Mouse (Mus musculus): ENCODE results near the gene Itga9. TPM values are rescaled to one million over a fixed set of nuclear protein-coding genes. Genes with fewer than 3 reads are reported as not detected.

Gene Itga9
- polyA plus RNA-seq, 1 experiment = 15.0 TPM

- 22% methylated on average over 16 of the region's 16 CpGs for WGBS
- TF ChIP-seq CTCF (conservative IDR thresholded peaks at IDR 0.05; ENCODE audit: insufficient read depth, insufficient read length, low read depth, low read length) (no peak), POLR2A (IDR thresholded peaks at IDR 0.05; ENCODE audit: low read depth, low read length) (no peak)
- Histone ChIP-seq H3K36me3 (ENCODE audit: control insufficient read depth, insufficient read depth, low read length) (no peaks in the 10 kb centered on the region), H3K27ac (ENCODE audit: insufficient read depth, low read depth, low read length) (no peak overlapping the region), H3K4me1 (ENCODE audit: control insufficient read depth, insufficient read depth, low read length) (peaks cover 11% of the 10 kb centered on the region; the same call in 1 of the 2 replicates), H3K4me3 (ENCODE audit: insufficient read depth, low read depth, low read length) (no peak overlapping the region), H3K27me3 (replicated peaks; ENCODE audit: control insufficient read depth, insufficient read depth, low read length) (no peaks in the 10 kb centered on the region)
- no peak for DNase-seq
Observed at GRCm38 (mm10) chr9:118924554-118925085, 318.1 kb downstream of the Itga9 start.

GRCm38 (mm10) chr9:118925286-118926110, 319.0 kb downstream of the Itga9 start:
- H3K27me3 ChIP-seq (replicated peaks; ENCODE audit: control insufficient read depth, insufficient read depth, low read length) = no peaks in the 10 kb centered on the region
- peaks cover 14% of the 10 kb centered on the region for H3K4me1 ChIP-seq (ENCODE audit: control insufficient read depth, insufficient read depth, low read length)
- H3K36me3 ChIP-seq (ENCODE audit: control insufficient read depth, insufficient read depth, low read length) = no peaks in the 10 kb centered on the region
- peak; percentile 99 for DNase-seq
- H3K4me3 ChIP-seq (ENCODE audit: insufficient read depth, low read depth, low read length) = peak overlapping the region; percentile 73
- peak overlapping the region; percentile 89 for H3K27ac ChIP-seq (ENCODE audit: insufficient read depth, low read depth, low read length)
- no peak for TF ChIP-seq CTCF (conservative IDR thresholded peaks at IDR 0.05; ENCODE audit: insufficient read depth, insufficient read length, low read depth, low read length)
- peak; percentile 63 for TF ChIP-seq POLR2A (IDR thresholded peaks at IDR 0.05; ENCODE audit: low read depth, low read length)
- under 1% methylated on average over 53 of the region's 53 CpGs for WGBS

GRCm38 (mm10) chr9:118926111-118926650, 319.7 kb downstream of the Itga9 start, which contains the start of gene Ctdspl:
TSS of gene Ctdspl (plus strand) at chr9:118926453.
- peak within 1 kb of the TSS; percentile 73 for H3K4me3 ChIP-seq (ENCODE audit: insufficient read depth, low read depth, low read length)
- no peaks in the 10 kb centered on the region for H3K36me3 ChIP-seq (ENCODE audit: control insufficient read depth, insufficient read depth, low read length)
- peak; percentile 63 for DNase-seq
- no peaks in the 10 kb centered on the region for H3K27me3 ChIP-seq (replicated peaks; ENCODE audit: control insufficient read depth, insufficient read depth, low read length)
- TF ChIP-seq POLR2A (IDR thresholded peaks at IDR 0.05; ENCODE audit: low read depth, low read length) = no peak
- TF ChIP-seq CTCF (conservative IDR thresholded peaks at IDR 0.05; ENCODE audit: insufficient read depth, insufficient read length, low read depth, low read length) = no peak
- WGBS = under 1% methylated on average over 65 of the region's 73 CpGs
- peak within 1 kb of the TSS; percentile 89 for H3K27ac ChIP-seq (ENCODE audit: insufficient read depth, low read depth, low read length)
- H3K4me1 ChIP-seq (ENCODE audit: control insufficient read depth, insufficient read depth, low read length) = peaks cover 17% of the 10 kb centered on the region

- DNase-seq = peak; percentile 61
Observed at GRCm38 (mm10) chr9:118926688-118927321, 320.3 kb downstream of the Itga9 start.

GRCm38 (mm10) chr9:118927501-118927900, 321.0 kb downstream of the Itga9 start:
- Histone ChIP-seq H3K4me1 (ENCODE audit: control insufficient read depth, insufficient read depth, low read length) (peaks cover 17% of the 10 kb centered on the region), H3K36me3 (ENCODE audit: control insufficient read depth, insufficient read depth, low read length) (no peaks in the 10 kb centered on the region), H3K4me3 (ENCODE audit: insufficient read depth, low read depth, low read length) (peak overlapping the region; percentile 73), H3K27me3 (replicated peaks; ENCODE audit: control insufficient read depth, insufficient read depth, low read length) (no peaks in the 10 kb centered on the region), H3K27ac (ENCODE audit: insufficient read depth, low read depth, low read length) (peak overlapping the region; percentile 61)
- WGBS = 19% methylated on average over 8 of the region's 8 CpGs
- TF ChIP-seq CTCF (conservative IDR thresholded peaks at IDR 0.05; ENCODE audit: insufficient read depth, insufficient read length, low read depth, low read length) (no peak), POLR2A (IDR thresholded peaks at IDR 0.05; ENCODE audit: low read depth, low read length) (no peak)
- peak; percentile 51 for DNase-seq

More at GRCm38 (mm10) chr9:118926688-118927321, 320.3 kb downstream of the Itga9 start:
- no peak for TF ChIP-seq POLR2A (IDR thresholded peaks at IDR 0.05; ENCODE audit: low read depth, low read length)
- no peak for TF ChIP-seq CTCF (conservative IDR thresholded peaks at IDR 0.05; ENCODE audit: insufficient read depth, insufficient read length, low read depth, low read length)
- 5% methylated on average over 63 of the region's 68 CpGs for WGBS
- Histone ChIP-seq H3K4me3 (ENCODE audit: insufficient read depth, low read depth, low read length) (peak overlapping the region; percentile 73), H3K4me1 (ENCODE audit: control insufficient read depth, insufficient read depth, low read length) (peaks cover 17% of the 10 kb centered on the region), H3K27ac (ENCODE audit: insufficient read depth, low read depth, low read length) (peak overlapping the region; percentile 61), H3K27me3 (replicated peaks; ENCODE audit: control insufficient read depth, insufficient read depth, low read length) (no peaks in the 10 kb centered on the region), H3K36me3 (ENCODE audit: control insufficient read depth, insufficient read depth, low read length) (no peaks in the 10 kb centered on the region)

GRCm38 (mm10) chr9:118928007-118928406, 321.5 kb downstream of the Itga9 start:
- peaks cover 17% of the 10 kb centered on the region for H3K4me1 ChIP-seq (ENCODE audit: control insufficient read depth, insufficient read depth, low read length)
- WGBS = 37% methylated on average over 2 of the region's 2 CpGs
- H3K4me3 ChIP-seq (ENCODE audit: insufficient read depth, low read depth, low read length) = peak overlapping the region; percentile 73

More at GRCm38 (mm10) chr9:118928007-118928406, 321.5 kb downstream of the Itga9 start:
- Histone ChIP-seq H3K27me3 (replicated peaks; ENCODE audit: control insufficient read depth, insufficient read depth, low read length) (no peaks in the 10 kb centered on the region), H3K27ac (ENCODE audit: insufficient read depth, low read depth, low read length) (peak overlapping the region; percentile 61), H3K36me3 (ENCODE audit: control insufficient read depth, insufficient read depth, low read length) (no peaks in the 10 kb centered on the region)
- TF ChIP-seq POLR2A (IDR thresholded peaks at IDR 0.05; ENCODE audit: low read depth, low read length) = no peak
- no peak for DNase-seq
